Mouse (Mus musculus): Measurements from ENCODE around the gene Dmrtc1c2. TPM values are rescaled to one million over a fixed set of nuclear protein-coding genes. Genes with fewer than 3 reads are reported as not detected.
"Not testable (repeated sequence)": the region's sequence is repeated elsewhere in the genome, so short reads cannot be mapped to it uniquely, and the experiment has no call there.

Dmrtc1c2 gene
- not detected in 2 replicates for polyA plus RNA-seq (2012)

DNA sequence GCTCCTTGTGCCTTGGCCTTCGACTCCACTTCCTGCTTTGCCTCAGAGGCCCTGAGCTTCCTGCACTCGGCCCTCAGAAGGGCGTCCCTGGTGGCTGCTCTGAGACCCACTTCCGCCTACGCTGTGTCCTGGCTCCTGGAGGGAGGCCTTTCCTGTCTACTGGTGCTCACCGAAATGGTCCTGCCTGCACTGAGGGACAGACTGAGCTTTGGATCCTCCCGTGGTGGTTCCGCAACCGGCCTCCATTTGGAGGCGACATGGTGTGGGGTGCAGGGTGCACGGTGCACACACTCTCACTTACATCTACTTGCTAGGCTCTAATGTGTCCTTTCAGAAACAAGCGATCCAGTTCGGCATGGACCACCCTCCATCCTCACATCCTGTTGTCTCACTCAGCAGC is at the start of gene Dmrtc1c2:
Gene Dmrtc1c2, minus strand, starts transcription at position 101 of the 400 bp plus-strand sequence.
- not testable (repeated sequence) for H3K4me1 ChIP-seq (ENCODE audit: control insufficient read depth); H3K9me3 ChIP-seq (ENCODE audit: control insufficient read depth, low read length); H3K27me3 ChIP-seq (ENCODE audit: control insufficient read depth); H3K4me3 ChIP-seq (replicated peaks); H3K36me3 ChIP-seq (ENCODE audit: control insufficient read depth)

DNA sequence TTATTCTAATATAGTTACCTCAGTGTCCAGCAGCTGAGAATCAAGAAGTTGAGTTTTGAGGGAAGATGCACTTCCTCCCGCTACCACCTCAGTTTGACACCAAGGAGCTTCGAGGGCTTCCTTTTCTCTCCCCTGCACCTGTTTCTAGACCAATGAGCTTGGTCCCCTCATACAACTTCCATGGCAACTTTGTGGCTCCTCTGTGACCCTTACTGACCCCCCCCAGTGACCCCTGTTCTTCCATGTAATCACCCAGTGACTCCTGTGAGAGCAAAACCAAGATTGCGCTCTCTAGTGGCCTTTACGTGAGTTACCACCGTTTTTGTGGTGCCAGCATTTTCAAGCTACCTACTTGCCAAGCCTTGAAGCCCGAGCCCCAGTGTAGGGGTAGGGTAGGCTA is 13.5 kb upstream of the Dmrtc1c2 start, which contains the start of gene 1700031F05Rik:
Gene 1700031F05Rik, minus strand, starts transcription at position 101 of the 400 bp plus-strand sequence.
- Histone ChIP-seq H3K36me3 (ENCODE audit: control insufficient read depth) (no peaks in the 10 kb centered on the region), H3K9me3 (ENCODE audit: control insufficient read depth, low read length) (peaks cover 3% of the 10 kb centered on the region; the same call in 1 of the 2 replicates), H3K4me3 (replicated peaks) (no peak within 1 kb of the TSS), H3K4me1 (ENCODE audit: control insufficient read depth) (no peaks in the 10 kb centered on the region), H3K27me3 (ENCODE audit: control insufficient read depth) (no peaks in the 10 kb centered on the region)
- TF ChIP-seq GATA1 (IDR thresholded peaks at IDR 0.05; ENCODE audit: low read length) (no peak), TAL1 (IDR thresholded peaks at IDR 0.05; ENCODE audit: low read length) (no peak)

DNA sequence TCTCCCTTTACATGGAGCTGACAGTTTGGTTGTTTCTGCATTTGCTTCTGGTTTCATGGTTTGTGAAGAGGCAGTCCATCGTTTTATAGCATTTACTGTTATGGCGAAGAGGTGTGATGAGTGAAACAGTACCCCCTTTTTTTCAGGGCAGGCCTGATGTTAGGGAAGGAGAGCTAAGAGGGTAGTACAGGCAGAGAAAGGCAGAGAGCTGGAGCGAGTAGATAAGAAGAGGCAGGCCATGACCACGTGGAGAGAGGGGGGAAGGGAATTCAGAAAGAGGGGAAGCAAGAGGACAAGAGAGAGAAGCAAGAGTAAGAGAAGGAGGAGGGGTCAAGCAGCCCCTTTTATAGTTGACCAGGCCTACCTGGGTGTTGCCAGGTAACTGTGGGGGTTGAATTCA is 42.1 kb downstream of the Dmrtc1c2 start:
- H3K9me3 ChIP-seq (ENCODE audit: control insufficient read depth, low read length): no peaks in the 10 kb centered on the region
- H3K4me1 ChIP-seq (ENCODE audit: control insufficient read depth): no peaks in the 10 kb centered on the region
- TF ChIP-seq GATA1 (IDR thresholded peaks at IDR 0.05; ENCODE audit: low read length) (no peak), TAL1 (IDR thresholded peaks at IDR 0.05; ENCODE audit: low read length) (no peak)
- no peaks in the 10 kb centered on the region for H3K27me3 ChIP-seq (ENCODE audit: control insufficient read depth)
- no peak overlapping the region for H3K4me3 ChIP-seq (replicated peaks)
- no peaks in the 10 kb centered on the region for H3K36me3 ChIP-seq (ENCODE audit: control insufficient read depth)

DNA sequence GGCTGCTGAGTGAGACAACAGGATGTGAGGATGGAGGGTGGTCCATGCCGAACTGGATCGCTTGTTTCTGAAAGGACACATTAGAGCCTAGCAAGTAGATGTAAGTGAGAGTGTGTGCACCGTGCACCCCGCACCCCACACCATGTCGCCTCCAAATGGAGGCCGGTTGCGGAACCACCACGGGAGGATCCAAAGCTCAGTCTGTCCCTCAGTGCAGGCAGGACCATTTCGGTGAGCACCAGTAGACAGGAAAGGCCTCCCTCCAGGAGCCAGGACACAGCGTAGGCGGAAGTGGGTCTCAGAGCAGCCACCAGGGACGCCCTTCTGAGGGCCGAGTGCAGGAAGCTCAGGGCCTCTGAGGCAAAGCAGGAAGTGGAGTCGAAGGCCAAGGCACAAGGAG is 51.8 kb downstream of the Dmrtc1c2 start, which contains the start of gene Dmrtc1c1:
Gene Dmrtc1c1, plus strand, starts transcription at position 301 of the 400 bp plus-strand sequence.
- not testable (repeated sequence) for H3K4me3 ChIP-seq (replicated peaks); H3K36me3 ChIP-seq (ENCODE audit: control insufficient read depth); H3K9me3 ChIP-seq (ENCODE audit: control insufficient read depth, low read length); H3K4me1 ChIP-seq (ENCODE audit: control insufficient read depth); H3K27me3 ChIP-seq (ENCODE audit: control insufficient read depth)

Other genes with a start within 250 kb of the Dmrtc1c2 start
- gene Phka1, start 210.4 kb downstream of the Dmrtc1c2 start, polyA plus RNA-seq (2012): not detected in 2 replicates
- gene Gm3880, start 167.6 kb downstream of the Dmrtc1c2 start, polyA plus RNA-seq (2012): not detected in 2 replicates
- gene Gm9112, start 147.0 kb downstream of the Dmrtc1c2 start, polyA plus RNA-seq (2012): not detected in 2 replicates
- not detected in 2 replicates for gene Dmrtc1b, start 146.8 kb downstream of the Dmrtc1c2 start, polyA plus RNA-seq (2012)
- not detected in 2 replicates for gene Dmrtc1c1, start 51.7 kb downstream of the Dmrtc1c2 start, polyA plus RNA-seq (2012)
- not detected in 2 replicates for gene 1700031F05Rik, start 13.4 kb upstream of the Dmrtc1c2 start, polyA plus RNA-seq (2012)
- gene Dmrtc1a, start 54.1 kb upstream of the Dmrtc1c2 start, polyA plus RNA-seq (2012): not detected in 2 replicates
- gene 1700011M02Rik, start 54.3 kb upstream of the Dmrtc1c2 start, polyA plus RNA-seq (2012): not detected in 2 replicates
- gene 1700018G05Rik, start 73.8 kb upstream of the Dmrtc1c2 start, polyA plus RNA-seq (2012): not detected in 2 replicates

Data from erythroblast, embryonic 14.5 days (primary cell).